Mouse (Mus musculus) brain, embryonic 14.5 days (tissue): Measurements from ENCODE around the gene Musk.

Source experiments
- CTCF ChIP-seq: fragments of 200-500 bp; IDR thresholded peaks from 2 replicates; pipeline ENCODE4 v1.5.1; 2012; ENCODE audit warnings: inconsistent platforms, mild to moderate bottlenecking, moderate library complexity, borderline replicate concordance; ENCODE audit not compliant: insufficient read depth, insufficient read length; ENCODE audit errors: extremely low read depth
- POLR2A ChIP-seq: fragments of 200-500 bp; IDR thresholded peaks from 2 replicates; pipeline ENCODE4 v1.6.1; 2012; ENCODE audit warnings: mild to moderate bottlenecking, inconsistent platforms, borderline replicate concordance; ENCODE audit not compliant: poor library complexity, insufficient read depth, insufficient read length, severe bottlenecking; ENCODE audit errors: extremely low read depth

GRCm38 (mm10) chr4:58326746-58327145 lies 41.0 kb downstream of the Musk start:
- TF ChIP-seq CTCF (no peak), POLR2A (no peak)
